Mouse (Mus musculus) stomach, embryonic 14.5 days (tissue): Measurements from ENCODE around the gene Clasp2. TPM values are rescaled to one million over a fixed set of nuclear protein-coding genes. Genes with fewer than 3 reads are reported as not detected.
A peak's percentile ranks its signal among the peaks of the same experiment; 100 is the strongest.
"Not testable (repeated sequence)": the region's sequence is repeated elsewhere in the genome, so short reads cannot be mapped to it uniquely, and the experiment has no call there.

ENCODE experiments used
- ATAC-seq: fragments of 200-750 bp; cut with Nextera tagmentation; 2 replicates; pipeline ENCODE4 v1.8.0; 2017; ENCODE audit warnings: low read depth, moderate TSS enrichment; ENCODE audit not compliant: insufficient number of reproducible peaks, insufficient read depth, low FRiP score
- H3K27ac ChIP-seq: fragments of 300-500 bp; sonication (generic); 2 replicates; pipeline ENCODE4 v1.5.1; 2014; ENCODE audit warnings: mild to moderate bottlenecking, low read length, moderate library complexity, mixed read lengths
- H3K27me3 ChIP-seq: fragments of 300-500 bp; sonication (generic); 2 replicates; pipeline ENCODE4 v1.6.1; 2014; ENCODE audit warnings: low read length, control low read depth, mixed read lengths; ENCODE audit not compliant: control insufficient read depth, insufficient read depth
- H3K36me3 ChIP-seq: fragments of 300-500 bp; sonication (generic); 2 replicates; pipeline ENCODE4 v1.6.1; 2014; ENCODE audit warnings: mild to moderate bottlenecking, control low read depth, low read length, moderate library complexity, mixed read lengths; ENCODE audit not compliant: control insufficient read depth, insufficient read depth
- H3K4me1 ChIP-seq: fragments of 300-500 bp; sonication (generic); 2 replicates; pipeline ENCODE4 v1.6.1; 2014; ENCODE audit warnings: low read length, control low read depth, mixed read lengths; ENCODE audit not compliant: control insufficient read depth, insufficient read depth
- H3K4me2 ChIP-seq: fragments of 300-500 bp; sonication (generic); replicated peaks from 2 replicates; pipeline ENCODE4 v1.6.1; 2014; ENCODE audit warnings: low read depth, low read length, control low read depth
- H3K4me3 ChIP-seq: fragments of 300-500 bp; sonication (generic); 2 replicates; pipeline ENCODE4 v1.5.1; 2014; ENCODE audit warnings: low read depth, low read length, control low read depth
- H3K9ac ChIP-seq: fragments of 300-500 bp; sonication (generic); replicated peaks from 2 replicates; pipeline ENCODE4 v1.6.1; 2014; ENCODE audit warnings: low read depth, mild to moderate bottlenecking, control low read depth, low read length, moderate library complexity, mixed read lengths
- H3K9me3 ChIP-seq: fragments of 300-500 bp; sonication (generic); 2 replicates; pipeline ENCODE4 v1.6.1; 2016; ENCODE audit warnings: low read depth, low read length, control low read depth; ENCODE audit not compliant: control insufficient read depth
- WGBS: fragments of 180-500 bp; shearing (Covaris S2); extraction: QIAGEN DNeasy Blood & Tissue Kit; methylation state at CpG from one replicate; pipeline ENCODE4 v1.1.7; 2014; 5-methylcytosine and 5-hydroxymethylcytosine counted together
- polyA plus RNA-seq: library from polyadenylated mRNA; unstranded; fragments of >200 nt; fragmentation: Nextera tagmentation; extraction: Ambion mirVana; gene quantifications from 2 replicates; pipeline ENCODE4 v1.2.1, GENCODE M21; 2014

The Clasp2 gene
- polyA plus RNA-seq, 1 experiment from 2014 or later: 34.8 TPM

DNA sequence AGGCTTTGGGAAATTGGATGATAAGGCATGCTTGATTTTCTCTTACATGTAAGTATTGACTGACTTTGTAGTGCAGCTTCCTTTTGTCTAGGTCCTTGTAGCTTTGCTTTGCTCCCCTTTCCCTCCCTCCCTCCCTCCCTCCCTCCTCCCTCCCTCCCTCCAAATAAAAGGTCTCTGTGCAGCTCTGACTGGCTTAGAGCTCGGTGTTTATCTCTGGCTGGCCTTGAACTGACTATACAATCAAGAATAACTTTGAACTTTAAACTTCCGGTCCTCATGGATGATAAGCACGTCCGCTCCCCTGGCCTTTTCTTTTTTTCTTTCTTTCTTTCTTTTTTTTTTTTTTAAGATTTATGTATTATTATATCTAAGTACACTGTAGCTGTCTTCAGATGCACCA lies 21.9 kb downstream of the Clasp2 start:
- H3K27ac ChIP-seq: no peak overlapping the region
- ATAC-seq: no peak
- H3K9ac ChIP-seq: no peak overlapping the region
- peaks cover 3% of the 10 kb centered on the region; the same call in 1 of the 2 replicates for H3K36me3 ChIP-seq
- H3K4me2 ChIP-seq: no peak overlapping the region
- H3K27me3 ChIP-seq: no peaks in the 10 kb centered on the region
- 75% methylated on average over 4 of the region's 4 CpGs for WGBS
- H3K4me1 ChIP-seq: no peaks in the 10 kb centered on the region
- no peak overlapping the region for H3K4me3 ChIP-seq
- H3K9me3 ChIP-seq: no peaks in the 10 kb centered on the region

DNA sequence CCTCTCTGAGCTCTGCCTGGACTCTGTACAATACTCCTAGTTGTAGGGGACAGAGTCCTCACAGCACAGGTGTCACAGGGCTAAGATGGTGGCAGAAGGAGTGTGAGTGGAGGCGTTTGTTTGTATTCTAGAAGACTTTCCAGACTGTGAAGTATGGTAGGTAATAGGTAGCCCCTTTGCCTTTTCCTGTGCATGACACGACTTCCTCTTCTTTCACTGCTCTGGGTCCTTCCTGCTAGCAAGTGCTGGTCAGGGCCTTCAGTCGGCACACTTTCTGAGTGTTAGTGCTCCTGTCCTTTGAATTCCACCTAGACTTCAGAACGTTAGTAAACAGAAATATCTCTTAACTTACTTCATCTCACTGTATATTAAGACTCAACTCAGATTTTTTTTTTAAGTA lies 29.4 kb downstream of the Clasp2 start:
- no peak overlapping the region for H3K4me2 ChIP-seq
- H3K9me3 ChIP-seq: no peaks in the 10 kb centered on the region
- no peak overlapping the region for H3K4me3 ChIP-seq
- ATAC-seq: no peak
- H3K27me3 ChIP-seq: no peaks in the 10 kb centered on the region
- no peak overlapping the region for H3K9ac ChIP-seq
- H3K36me3 ChIP-seq: no peaks in the 10 kb centered on the region; the same call in 1 of the 2 replicates
- no peaks in the 10 kb centered on the region for H3K4me1 ChIP-seq
- no peak overlapping the region for H3K27ac ChIP-seq
- 80% methylated on average over 4 of the region's 4 CpGs for WGBS

DNA sequence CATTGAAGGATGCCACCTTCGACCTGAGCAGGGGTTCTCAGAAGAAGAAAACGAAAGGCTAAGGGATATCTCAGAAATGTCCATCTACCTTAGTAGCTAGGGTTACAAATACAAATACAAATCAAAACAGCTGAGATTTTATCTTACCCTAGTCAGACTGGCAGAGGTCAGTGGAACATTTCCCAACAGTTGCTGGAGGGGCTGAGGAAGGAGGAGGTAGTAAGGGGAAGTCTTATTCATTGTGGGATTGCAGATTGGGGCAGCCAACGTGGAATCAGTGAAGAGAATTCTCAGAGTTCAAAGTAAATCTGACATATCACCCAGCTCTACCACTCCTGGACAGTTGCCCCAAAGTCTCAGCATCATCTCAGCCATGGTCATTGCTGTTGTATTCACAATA lies 39.6 kb downstream of the Clasp2 start:
- no peaks in the 10 kb centered on the region for H3K4me1 ChIP-seq
- no peaks in the 10 kb centered on the region for H3K27me3 ChIP-seq
- H3K9me3 ChIP-seq: no peaks in the 10 kb centered on the region
- no peak overlapping the region for H3K27ac ChIP-seq
- ATAC-seq: no peak
- peaks cover 3% of the 10 kb centered on the region; the same call in 1 of the 2 replicates for H3K36me3 ChIP-seq
- WGBS: 84% methylated on average over 3 of the region's 3 CpGs
- H3K9ac ChIP-seq: no peak overlapping the region
- no peak overlapping the region for H3K4me2 ChIP-seq
- no peak overlapping the region for H3K4me3 ChIP-seq

DNA sequence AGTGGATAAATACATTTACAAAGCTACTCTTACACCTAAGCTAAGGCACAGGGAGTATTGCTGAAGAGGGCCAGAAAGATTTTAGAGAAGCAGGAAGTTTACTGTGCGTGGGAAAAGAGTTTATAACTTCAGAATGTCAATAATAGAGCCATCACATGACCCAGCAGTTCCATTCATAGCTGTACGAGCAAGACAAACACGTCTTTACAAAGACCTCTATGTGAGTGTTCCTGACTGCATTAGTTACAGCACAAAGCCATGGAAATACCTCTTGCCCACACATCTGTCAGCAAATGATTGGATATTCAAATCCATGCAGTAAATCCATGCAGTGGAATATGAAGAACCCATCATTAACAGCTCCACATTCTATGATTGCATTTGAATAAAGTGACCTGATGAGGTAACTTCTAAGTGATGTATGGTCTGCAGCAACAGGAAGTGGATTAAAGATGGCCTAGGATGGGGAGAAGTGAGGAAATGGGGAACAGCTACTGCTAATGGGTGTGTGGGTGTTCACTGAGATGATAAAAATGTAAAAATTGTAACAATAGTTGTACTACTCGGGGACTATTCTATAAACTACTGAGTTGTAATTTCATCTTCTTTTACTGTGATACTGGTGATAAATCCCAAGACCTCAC lies 41.2 kb downstream of the Clasp2 start:
- Histone ChIP-seq H3K36me3 (peaks cover 3% of the 10 kb centered on the region; the same call in 1 of the 2 replicates), H3K4me2 (no peak overlapping the region), H3K4me1 (no peaks in the 10 kb centered on the region), H3K9ac (no peak overlapping the region), H3K9me3 (no peaks in the 10 kb centered on the region), H3K27ac (no peak overlapping the region), H3K4me3 (no peak overlapping the region), H3K27me3 (no peaks in the 10 kb centered on the region)
- 61% methylated on average over 4 of the region's 4 CpGs for WGBS
- no peak for ATAC-seq

DNA sequence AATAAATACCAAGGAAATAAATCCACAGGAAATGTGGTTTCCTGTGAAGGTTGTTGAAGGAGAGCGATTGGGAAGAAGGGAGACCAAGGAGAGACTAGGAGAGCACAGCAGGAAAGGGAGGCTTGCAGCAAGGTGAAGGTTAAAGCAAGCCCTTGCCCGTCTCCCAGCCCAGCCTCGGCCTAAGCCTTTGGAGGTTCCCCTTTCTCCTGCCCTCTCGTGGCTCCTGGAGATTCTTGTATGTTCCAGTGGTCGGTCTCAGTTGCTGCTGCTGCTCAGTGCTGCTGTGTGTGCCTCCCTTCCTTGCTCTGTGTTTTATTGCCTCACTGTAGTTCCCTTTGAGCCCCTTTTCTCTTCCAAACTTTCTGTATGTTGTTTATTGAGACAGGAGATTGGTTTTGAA lies 42.4 kb downstream of the Clasp2 start:
- Histone ChIP-seq H3K9me3 (no peaks in the 10 kb centered on the region), H3K4me2 (no peak overlapping the region), H3K4me3 (no peak overlapping the region), H3K36me3 (peaks cover 3% of the 10 kb centered on the region; the same call in 1 of the 2 replicates), H3K27me3 (no peaks in the 10 kb centered on the region), H3K9ac (no peak overlapping the region), H3K27ac (no peak overlapping the region), H3K4me1 (no peaks in the 10 kb centered on the region)
- no peak for ATAC-seq
- 57% methylated on average over 5 of the region's 5 CpGs for WGBS

DNA sequence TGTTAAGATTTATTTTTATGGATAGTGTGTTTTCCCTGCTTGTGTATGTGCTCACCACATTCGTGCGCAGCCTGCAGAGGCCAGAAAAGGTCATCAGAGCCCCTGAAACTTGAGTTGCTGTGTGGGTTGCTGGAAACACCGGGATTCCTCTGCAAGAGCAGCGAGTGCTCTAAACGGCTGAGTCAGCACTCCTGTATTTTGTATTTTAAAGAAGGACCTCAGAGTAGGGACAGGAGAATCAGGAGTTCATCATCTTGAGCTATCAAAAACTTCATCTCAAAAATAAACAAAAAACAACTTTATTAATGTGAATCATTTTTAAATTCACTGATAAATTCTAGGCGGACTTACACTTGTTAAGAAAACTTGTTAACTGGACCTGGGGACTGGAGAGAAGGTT lies 48.0 kb downstream of the Clasp2 start:
- not testable (repeated sequence) for H3K27ac ChIP-seq, H3K4me2 ChIP-seq, H3K4me3 ChIP-seq, H3K36me3 ChIP-seq, H3K4me1 ChIP-seq, H3K27me3 ChIP-seq, ATAC-seq, H3K9me3 ChIP-seq, H3K9ac ChIP-seq
- WGBS: 36% methylated on average over 4 of the region's 6 CpGs

DNA sequence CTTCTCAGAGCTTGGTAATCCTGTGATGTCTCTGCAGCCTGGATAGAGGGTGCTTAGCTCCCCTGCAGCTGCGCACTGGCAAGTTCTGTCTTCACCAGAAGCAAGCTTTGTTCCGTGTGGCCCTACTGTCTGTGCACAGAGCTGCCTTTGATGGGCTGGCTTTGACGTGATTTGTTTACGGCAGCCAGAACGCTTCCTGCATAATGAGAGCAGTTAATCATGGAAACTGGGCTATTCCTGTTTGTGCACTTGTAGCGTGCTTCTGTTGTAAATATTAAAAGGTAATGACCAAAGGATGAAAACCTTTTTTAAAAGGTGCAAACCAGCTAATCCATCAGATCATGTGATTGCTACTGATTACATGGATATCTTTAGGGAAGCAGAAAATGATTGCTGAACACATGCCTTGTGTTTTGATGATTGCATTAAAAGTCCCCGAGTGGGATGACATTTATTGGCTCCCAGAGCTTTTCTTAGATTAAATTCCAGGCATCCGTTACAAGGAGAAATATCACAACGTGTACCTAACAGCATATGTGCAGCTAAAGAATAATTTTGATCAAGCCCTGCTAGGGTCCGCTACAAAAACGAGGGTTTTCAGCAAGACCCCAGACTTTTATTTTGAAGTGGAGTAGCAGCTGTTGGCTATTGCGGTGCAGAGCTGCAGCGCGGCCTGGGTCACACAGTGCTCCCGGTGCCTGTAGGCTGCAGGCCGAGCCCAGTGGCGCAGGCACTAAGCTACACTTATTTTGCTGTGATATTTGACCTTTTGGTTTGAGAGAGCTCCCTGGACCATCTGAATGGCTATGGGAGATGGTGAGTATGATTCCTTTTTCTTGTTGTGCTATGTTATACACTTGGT lies 51.6 kb downstream of the Clasp2 start:
- Histone ChIP-seq H3K4me3 (peak overlapping the region; percentile 34), H3K9me3 (no peaks in the 10 kb centered on the region), H3K36me3 (no peaks in the 10 kb centered on the region), H3K4me1 (0 out of 2 replicates have a peak, but pooled peaks cover 5% of the 10 kb centered on the region), H3K27me3 (no peaks in the 10 kb centered on the region), H3K9ac (no peak overlapping the region; the same call in 1 of the 2 replicates), H3K27ac (peak overlapping the region; percentile 5; the same call in 1 of the 2 replicates), H3K4me2 (peak overlapping the region; percentile 48)
- ATAC-seq: peak; percentile 84; the same call in 1 of the 2 replicates
- WGBS: 1% methylated on average over 17 of the region's 17 CpGs

DNA sequence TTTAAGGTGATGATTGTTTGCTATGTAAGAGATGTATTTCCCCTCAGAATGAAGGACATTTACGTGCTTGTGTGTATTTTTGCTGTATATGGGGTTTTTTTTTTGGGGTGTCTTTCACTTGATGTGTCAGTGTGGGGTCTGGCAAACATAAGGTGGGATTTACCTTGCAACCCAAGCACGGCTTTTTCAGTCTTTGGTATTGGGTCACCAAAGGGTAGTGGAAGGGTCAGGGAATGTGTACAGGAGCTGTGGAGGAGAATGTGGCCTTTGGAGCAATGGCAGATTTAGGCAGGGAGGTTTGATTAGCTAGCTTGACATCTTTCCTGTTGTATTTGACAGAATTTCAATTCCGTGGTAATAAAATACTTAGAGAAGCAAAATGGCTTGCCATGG lies 52.2 kb downstream of the Clasp2 start:
- Histone ChIP-seq H3K9ac (no peak overlapping the region; the same call in 1 of the 2 replicates), H3K9me3 (no peaks in the 10 kb centered on the region), H3K4me2 (peak overlapping the region; percentile 48), H3K27me3 (no peaks in the 10 kb centered on the region), H3K36me3 (no peaks in the 10 kb centered on the region), H3K27ac (peak overlapping the region; percentile 5; the same call in 1 of the 2 replicates), H3K4me1 (0 out of 2 replicates have a peak, but pooled peaks cover 5% of the 10 kb centered on the region), H3K4me3 (peak overlapping the region; percentile 34)
- 33% methylated on average over 3 of the region's 3 CpGs for WGBS
- ATAC-seq: no peak
